Mouse (Mus musculus) lung, postnatal 0 days (tissue): Measurements from ENCODE around the gene Polr2h. TPM values are rescaled to one million over a fixed set of nuclear protein-coding genes. Genes with fewer than 3 reads are reported as not detected.

Experiments used
- ATAC-seq: fragments of 200-750 bp; cut with Nextera tagmentation; 2 replicates; pipeline ENCODE4 v1.8.0; 2017; ENCODE audit warnings: moderate library complexity
- DNase-seq: peaks from one replicate; pipeline ENCODE4 v3.0.0-alpha.2; 2016; ENCODE audit warnings: low spot score
- H3K27ac ChIP-seq: fragments of 300-500 bp; sonication (generic); 2 replicates; pipeline ENCODE4 v1.5.1; 2014; ENCODE audit warnings: antibody characterized with exemption, mild to moderate bottlenecking, low read length, mixed read lengths
- H3K27me3 ChIP-seq: fragments of 300-500 bp; sonication (generic); replicated peaks from 2 replicates; pipeline ENCODE4 v1.6.1; 2014; ENCODE audit warnings: low read length, mixed read lengths; ENCODE audit not compliant: insufficient read depth
- H3K36me3 ChIP-seq: fragments of 300-500 bp; sonication (generic); 2 replicates; pipeline ENCODE4 v1.6.1; 2014; ENCODE audit warnings: low read length, mixed read lengths; ENCODE audit not compliant: insufficient read depth
- H3K4me1 ChIP-seq: fragments of 300-500 bp; sonication (generic); 2 replicates; pipeline ENCODE4 v1.6.1; 2014; ENCODE audit warnings: antibody characterized with exemption, low read depth, low read length, mixed read lengths; ENCODE audit not compliant: insufficient read depth
- H3K4me2 ChIP-seq: fragments of 300-500 bp; sonication (generic); replicated peaks from 2 replicates; pipeline ENCODE4 v1.6.1; 2014; ENCODE audit warnings: low read depth, mild to moderate bottlenecking, low read length, moderate library complexity, mixed read lengths
- H3K4me3 ChIP-seq: fragments of 300-500 bp; sonication (generic); 2 replicates; pipeline ENCODE4 v1.5.1; 2014; ENCODE audit warnings: low read depth, low read length
- H3K9ac ChIP-seq: fragments of 300-500 bp; sonication (generic); replicated peaks from 2 replicates; pipeline ENCODE4 v1.6.1; 2014; ENCODE audit warnings: low read depth, mild to moderate bottlenecking
- H3K9me3 ChIP-seq: fragments of 300-500 bp; sonication (generic); 2 replicates; pipeline ENCODE4 v1.6.1; 2016; ENCODE audit warnings: low read length, mixed read lengths
- CTCF ChIP-seq: IDR thresholded peaks from 2 replicates; pipeline ENCODE4 v1.5.1; 2016; ENCODE audit warnings: antibody characterized with exemption, mild to moderate bottlenecking
- EP300 ChIP-seq: IDR thresholded peaks from 2 replicates; pipeline ENCODE4 v1.6.1; 2016; ENCODE audit warnings: antibody characterized with exemption, mild to moderate bottlenecking, control low read depth
- WGBS: fragments of 180-500 bp; shearing (Covaris S2); extraction: QIAGEN DNeasy Blood & Tissue Kit; methylation state at CpG from one replicate; pipeline ENCODE4 v1.1.7; 2014; 5-methylcytosine and 5-hydroxymethylcytosine counted together
- polyA plus RNA-seq: library from polyadenylated mRNA; unstranded; fragments of >200 nt; fragmentation: Nextera tagmentation; extraction: Ambion mirVana; gene quantifications from 2 replicates; pipeline ENCODE4 v1.2.1, GENCODE M21; 2015

Gene Polr2h
- polyA plus RNA-seq, 1 experiment from 2014 or later: 48.2 TPM

GRCm38 (mm10) chr16:20746641-20747040 lies 29.2 kb downstream of the Polr2h start:
- 41% methylated on average over 6 of the region's 6 CpGs for WGBS
- DNase-seq: peak; percentile 87
- Histone ChIP-seq H3K36me3 (no peaks in the 10 kb centered on the region), H3K9me3 (no peaks in the 10 kb centered on the region), H3K9ac (no peak overlapping the region), H3K4me1 (no peaks in the 10 kb centered on the region), H3K27me3 (no peaks in the 10 kb centered on the region), H3K27ac (no peak overlapping the region), H3K4me3 (no peak overlapping the region), H3K4me2 (no peak overlapping the region)
- TF ChIP-seq CTCF: no peak
- no peak for TF ChIP-seq EP300
- peak; percentile 84 for ATAC-seq

- whole genome bisulfite sequencing: 36% methylated on average over 8 of the region's 8 CpGs
- H3K27ac ChIP-seq: no peak overlapping the region
- H3K4me1 ChIP-seq: no peaks in the 10 kb centered on the region
- TF ChIP-seq EP300: no peak
- no peak for TF ChIP-seq CTCF
- H3K36me3 ChIP-seq: no peaks in the 10 kb centered on the region
- H3K9ac ChIP-seq: no peak overlapping the region
- no peak overlapping the region for H3K4me2 ChIP-seq
- H3K4me3 ChIP-seq: no peak overlapping the region
- no peaks in the 10 kb centered on the region for H3K27me3 ChIP-seq
- no peak for DNase-seq
- no peaks in the 10 kb centered on the region for H3K9me3 ChIP-seq
- ATAC-seq: no peak
Measured at GRCm38 (mm10) chr16:20750518-20750917, 33.1 kb downstream of the Polr2h start.

- ATAC-seq: peak; percentile 96
- H3K4me3 ChIP-seq: no peak overlapping the region
- TF ChIP-seq CTCF (no peak), EP300 (peak; percentile 79)
- no peak overlapping the region for H3K4me2 ChIP-seq
- no peak overlapping the region for H3K27ac ChIP-seq
- H3K36me3 ChIP-seq: no peaks in the 10 kb centered on the region
- no peaks in the 10 kb centered on the region for H3K9me3 ChIP-seq
- no peak overlapping the region for H3K9ac ChIP-seq
- DNase-seq: peak; percentile 87
- no peaks in the 10 kb centered on the region for H3K27me3 ChIP-seq
- WGBS: 54% methylated on average over 5 of the region's 5 CpGs
- no peaks in the 10 kb centered on the region for H3K4me1 ChIP-seq
Measured at GRCm38 (mm10) chr16:20756052-20756451, 38.6 kb downstream of the Polr2h start.

- Histone ChIP-seq H3K4me3 (no peak overlapping the region), H3K27ac (no peak overlapping the region), H3K27me3 (no peaks in the 10 kb centered on the region), H3K36me3 (no peaks in the 10 kb centered on the region), H3K4me2 (no peak overlapping the region), H3K9me3 (no peaks in the 10 kb centered on the region), H3K4me1 (no peaks in the 10 kb centered on the region), H3K9ac (no peak overlapping the region)
- DNase-seq (no peak), ATAC-seq (no peak)
- WGBS: 74% methylated on average over 1 of the region's 1 CpGs
- no peak for TF ChIP-seq CTCF
- TF ChIP-seq EP300: no peak
Measured at GRCm38 (mm10) chr16:20757385-20757784, 39.9 kb downstream of the Polr2h start.

DNA sequence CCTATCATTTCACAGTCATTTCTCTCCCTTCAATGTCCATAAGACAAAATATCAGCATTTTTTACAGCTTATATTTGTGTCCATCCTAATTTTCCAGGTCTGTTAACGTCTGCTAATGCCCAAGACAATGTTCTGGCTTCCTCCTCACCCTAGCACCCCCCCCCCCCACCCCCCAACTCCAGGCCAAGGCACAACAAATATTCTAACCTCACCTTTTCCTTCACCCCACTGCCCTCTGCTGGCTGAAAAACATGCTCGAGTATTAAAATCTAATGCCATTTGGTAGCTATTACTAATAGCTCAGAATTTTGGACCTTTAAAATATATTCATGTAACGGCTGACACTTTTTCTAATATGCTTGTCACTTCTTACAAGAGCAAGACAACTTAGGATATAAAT lies 44.2 kb downstream of the Polr2h start:
- no peaks in the 10 kb centered on the region for H3K36me3 ChIP-seq
- peak; percentile 56 for DNase-seq
- no peak overlapping the region for H3K9ac ChIP-seq
- no peak overlapping the region for H3K4me2 ChIP-seq
- no peaks in the 10 kb centered on the region for H3K4me1 ChIP-seq
- H3K9me3 ChIP-seq: no peaks in the 10 kb centered on the region
- WGBS: 4% methylated on average over 3 of the region's 3 CpGs
- no peak for ATAC-seq
- no peak overlapping the region for H3K27ac ChIP-seq
- TF ChIP-seq CTCF (peak; percentile 74), EP300 (no peak)
- no peaks in the 10 kb centered on the region for H3K27me3 ChIP-seq
- H3K4me3 ChIP-seq: no peak overlapping the region

- ATAC-seq (no peak), DNase-seq (peak; percentile 28)
- no peak overlapping the region for H3K27ac ChIP-seq
- H3K36me3 ChIP-seq: no peaks in the 10 kb centered on the region
- TF ChIP-seq EP300: no peak
- peak; percentile 73 for TF ChIP-seq CTCF
- 46% methylated on average over 9 of the region's 9 CpGs for WGBS
- H3K9me3 ChIP-seq: no peaks in the 10 kb centered on the region
- no peak overlapping the region for H3K4me3 ChIP-seq
- H3K4me1 ChIP-seq: no peaks in the 10 kb centered on the region
- no peak overlapping the region for H3K9ac ChIP-seq
- H3K4me2 ChIP-seq: no peak overlapping the region
- no peaks in the 10 kb centered on the region for H3K27me3 ChIP-seq
Measured at GRCm38 (mm10) chr16:20765244-20765643, 47.8 kb downstream of the Polr2h start.

Other genes with a start within 250 kb of the Polr2h start
- gene Eif2b5, start 218.8 kb upstream of the Polr2h start, polyA plus RNA-seq: 46.9 and 51.1 TPM in 2 replicates
- 10.3 and 10.5 TPM in 2 replicates for gene Dvl3, start 200.7 kb upstream of the Polr2h start, polyA plus RNA-seq
- 402 and 427 TPM in 2 replicates for gene Ap2m1, start 182.2 kb upstream of the Polr2h start, polyA plus RNA-seq
- 36.3 and 39.6 TPM in 2 replicates for gene Abcf3, start 169.1 kb upstream of the Polr2h start, polyA plus RNA-seq
- 0.06 and 0.12 TPM in 2 replicates for gene Vwa5b2, start 128.2 kb upstream of the Polr2h start, polyA plus RNA-seq
- 15.2 and 15.3 TPM in 2 replicates for gene Eef1akmt4, start 106.1 kb upstream of the Polr2h start, polyA plus RNA-seq
- 0.08 TPM in 1 of 2 replicates, not detected in the other for gene Gm49333, start 106.1 kb upstream of the Polr2h start, polyA plus RNA-seq
- gene Alg3, start 105.9 kb upstream of the Polr2h start, polyA plus RNA-seq: 17.6 and 19.3 TPM in 2 replicates
- gene Camk2n2, start 96.4 kb upstream of the Polr2h start, polyA plus RNA-seq: 0.42 and 0.52 TPM in 2 replicates
- gene Ece2, start 87.8 kb upstream of the Polr2h start, polyA plus RNA-seq: 0.12 and 0.52 TPM in 2 replicates
- gene Psmd2, start 66.0 kb upstream of the Polr2h start, polyA plus RNA-seq: 146 and 150 TPM in 2 replicates
- gene Eif4g1, start 49.4 kb upstream of the Polr2h start, polyA plus RNA-seq: 73.5 and 78.7 TPM in 2 replicates
- 8.4 and 8.9 TPM in 2 replicates for gene Fam131a, start 24.4 kb upstream of the Polr2h start, polyA plus RNA-seq
- gene Clcn2, start 81 bp downstream of the Polr2h start, polyA plus RNA-seq: 1.8 and 1.9 TPM in 2 replicates
- gene Chrd, start 15.5 kb downstream of the Polr2h start, polyA plus RNA-seq: 1.5 and 1.7 TPM in 2 replicates
- 0.54 and 0.81 TPM in 2 replicates for gene Thpo, start 16.8 kb downstream of the Polr2h start, polyA plus RNA-seq